Mouse (Mus musculus): ENCODE data around the gene Olfr124. TPM values are rescaled to one million over a fixed set of nuclear protein-coding genes. Genes with fewer than 3 reads are reported as not detected.

Gene Olfr124
- polyA plus RNA-seq (2014; fragmentation: Nextera tagmentation; extraction: Ambion mirVana) = not detected in 2 replicates

DNA sequence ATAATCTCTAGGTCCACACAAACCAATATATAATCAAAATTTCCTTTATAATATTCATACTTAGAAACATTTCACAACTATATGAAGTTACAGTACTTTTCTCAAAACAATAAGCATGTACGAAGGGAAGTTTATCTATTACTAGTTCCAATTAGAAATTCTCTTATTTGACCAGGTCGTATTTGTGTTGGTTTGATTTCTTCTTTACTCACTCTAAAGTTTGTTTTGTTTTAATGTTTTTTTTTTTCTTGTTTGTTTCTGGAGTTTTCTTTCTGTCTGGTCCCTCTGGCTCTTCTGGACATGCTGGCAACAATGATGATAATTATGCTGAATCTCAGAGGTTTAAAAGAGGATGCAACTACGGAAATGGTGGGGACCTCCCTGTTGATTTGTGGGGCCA lies at the start of gene Olfr124:
Gene Olfr124 (plus strand): TSS at position 301 of the 400 bp plus-strand sequence.
- Histone ChIP-seq H3K36me3 (ENCODE audit: control insufficient read depth, insufficient read depth, low read length) (no peaks in the 10 kb centered on the region), H3K4me1 (ENCODE audit: control insufficient read depth, insufficient read depth, low read length) (no peaks in the 10 kb centered on the region), H3K4me3 (ENCODE audit: low read depth, low read length) (no peak within 1 kb of the TSS), H3K4me2 (replicated peaks; ENCODE audit: low read depth, low read length) (no peak within 1 kb of the TSS), H3K9me3 (ENCODE audit: control insufficient read depth, low read depth, low read length) (no peaks in the 10 kb centered on the region), H3K27me3 (ENCODE audit: control insufficient read depth, insufficient read depth, low read length) (no peaks in the 10 kb centered on the region), H3K27ac (ENCODE audit: low read length) (no peak within 1 kb of the TSS), H3K9ac (replicated peaks; ENCODE audit: low read depth, low read length) (no peak within 1 kb of the TSS)
- ATAC-seq (ENCODE audit: insufficient number of reproducible peaks, insufficient read depth, low FRiP score, low read depth) = no peak
- WGBS = 90% methylated on average over 3 of the region's 3 CpGs

DNA sequence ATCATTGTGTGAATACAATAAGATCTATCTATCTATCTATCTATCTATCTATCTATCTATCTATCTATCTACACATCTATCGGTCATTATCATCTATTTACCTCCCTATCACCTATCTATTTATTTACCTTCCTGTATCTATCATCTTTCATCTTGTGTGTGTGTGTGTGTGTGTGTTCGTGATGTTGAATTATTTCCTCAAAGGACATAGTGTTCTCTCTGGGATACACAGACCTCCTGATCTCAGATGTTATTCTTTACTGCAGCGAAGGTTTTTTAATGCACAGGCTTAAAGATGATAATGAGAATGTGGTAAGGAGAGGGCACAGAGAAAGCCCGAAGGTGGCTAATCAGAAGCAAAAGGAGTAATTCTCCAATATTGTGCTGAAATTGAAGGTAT lies 31.4 kb upstream of the Olfr124 start, which contains the start of gene Olfr122:
Gene Olfr122 (plus strand): TSS at position 301 of the 400 bp plus-strand sequence.
- no peaks in the 10 kb centered on the region for H3K27me3 ChIP-seq (ENCODE audit: control insufficient read depth, insufficient read depth, low read length)
- H3K9ac ChIP-seq (replicated peaks; ENCODE audit: low read depth, low read length) = no peak within 1 kb of the TSS
- no peak for ATAC-seq (ENCODE audit: insufficient number of reproducible peaks, insufficient read depth, low FRiP score, low read depth)
- 85% methylated on average over 4 of the region's 4 CpGs for WGBS
- H3K36me3 ChIP-seq (ENCODE audit: control insufficient read depth, insufficient read depth, low read length) = no peaks in the 10 kb centered on the region
- no peak within 1 kb of the TSS for H3K4me3 ChIP-seq (ENCODE audit: low read depth, low read length)
- no peak within 1 kb of the TSS for H3K27ac ChIP-seq (ENCODE audit: low read length)
- no peaks in the 10 kb centered on the region for H3K9me3 ChIP-seq (ENCODE audit: control insufficient read depth, low read depth, low read length)
- no peak within 1 kb of the TSS for H3K4me2 ChIP-seq (replicated peaks; ENCODE audit: low read depth, low read length)
- no peaks in the 10 kb centered on the region for H3K4me1 ChIP-seq (ENCODE audit: control insufficient read depth, insufficient read depth, low read length)

DNA sequence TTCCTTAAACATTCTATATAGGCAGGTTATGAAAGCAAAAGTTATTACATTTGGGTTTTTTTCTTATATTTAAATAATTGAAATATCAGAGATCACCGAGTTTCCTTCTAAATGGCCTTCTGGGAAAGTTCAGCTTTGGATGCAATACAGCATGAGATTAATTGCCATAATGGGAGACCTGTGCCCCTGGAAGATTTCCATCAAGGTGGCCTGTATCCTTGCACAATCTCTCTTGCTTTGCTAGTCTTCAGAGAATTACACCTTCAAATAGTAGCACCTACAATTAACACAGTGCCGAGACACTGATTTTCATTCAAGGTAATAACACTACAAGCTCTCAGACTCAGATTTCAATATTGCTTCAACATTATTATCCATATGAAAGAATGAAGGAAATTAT lies 6.5 kb upstream of the Olfr124 start, which contains the start of gene Olfr123:
Gene Olfr123 (plus strand): TSS at position 301 of the 400 bp plus-strand sequence.
- Histone ChIP-seq H3K27me3 (ENCODE audit: control insufficient read depth, insufficient read depth, low read length) (no peaks in the 10 kb centered on the region), H3K4me3 (ENCODE audit: low read depth, low read length) (no peak within 1 kb of the TSS), H3K4me2 (replicated peaks; ENCODE audit: low read depth, low read length) (no peak within 1 kb of the TSS), H3K4me1 (ENCODE audit: control insufficient read depth, insufficient read depth, low read length) (no peaks in the 10 kb centered on the region), H3K27ac (ENCODE audit: low read length) (no peak within 1 kb of the TSS), H3K36me3 (ENCODE audit: control insufficient read depth, insufficient read depth, low read length) (no peaks in the 10 kb centered on the region), H3K9ac (replicated peaks; ENCODE audit: low read depth, low read length) (no peak within 1 kb of the TSS), H3K9me3 (ENCODE audit: control insufficient read depth, low read depth, low read length) (no peaks in the 10 kb centered on the region)
- no peak for ATAC-seq (ENCODE audit: insufficient number of reproducible peaks, insufficient read depth, low FRiP score, low read depth)
- WGBS = 89% methylated on average over 2 of the region's 2 CpGs

DNA sequence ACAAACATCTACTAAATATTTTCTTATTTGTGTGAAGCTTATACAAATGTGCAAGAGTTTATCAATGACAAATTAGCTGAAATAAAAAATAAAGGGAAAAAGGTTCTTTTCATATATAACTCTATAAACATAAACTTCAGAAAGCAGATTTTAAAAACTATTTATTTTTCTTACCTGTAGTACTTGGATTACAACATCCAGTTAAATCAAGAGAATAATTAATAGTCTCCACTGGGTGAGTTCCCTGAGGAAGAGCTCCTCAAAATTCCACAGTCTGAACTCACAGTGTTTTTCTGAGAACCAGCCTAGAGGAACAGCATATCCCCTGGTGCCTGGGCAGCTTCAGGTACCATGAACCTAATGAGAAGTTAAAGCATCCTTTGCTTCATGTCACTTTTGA lies 33.0 kb downstream of the Olfr124 start, which contains the start of gene Olfr125:
Gene Olfr125 (plus strand): TSS at position 301 of the 400 bp plus-strand sequence.
- Histone ChIP-seq H3K4me2 (replicated peaks; ENCODE audit: low read depth, low read length) (no peak within 1 kb of the TSS), H3K4me3 (ENCODE audit: low read depth, low read length) (no peak within 1 kb of the TSS), H3K36me3 (ENCODE audit: control insufficient read depth, insufficient read depth, low read length) (no peaks in the 10 kb centered on the region), H3K27ac (ENCODE audit: low read length) (no peak within 1 kb of the TSS), H3K4me1 (ENCODE audit: control insufficient read depth, insufficient read depth, low read length) (no peaks in the 10 kb centered on the region), H3K27me3 (ENCODE audit: control insufficient read depth, insufficient read depth, low read length) (no peaks in the 10 kb centered on the region), H3K9me3 (ENCODE audit: control insufficient read depth, low read depth, low read length) (no peaks in the 10 kb centered on the region), H3K9ac (replicated peaks; ENCODE audit: low read depth, low read length) (no peak within 1 kb of the TSS)
- no peak for ATAC-seq (ENCODE audit: insufficient number of reproducible peaks, insufficient read depth, low FRiP score, low read depth)

DNA sequence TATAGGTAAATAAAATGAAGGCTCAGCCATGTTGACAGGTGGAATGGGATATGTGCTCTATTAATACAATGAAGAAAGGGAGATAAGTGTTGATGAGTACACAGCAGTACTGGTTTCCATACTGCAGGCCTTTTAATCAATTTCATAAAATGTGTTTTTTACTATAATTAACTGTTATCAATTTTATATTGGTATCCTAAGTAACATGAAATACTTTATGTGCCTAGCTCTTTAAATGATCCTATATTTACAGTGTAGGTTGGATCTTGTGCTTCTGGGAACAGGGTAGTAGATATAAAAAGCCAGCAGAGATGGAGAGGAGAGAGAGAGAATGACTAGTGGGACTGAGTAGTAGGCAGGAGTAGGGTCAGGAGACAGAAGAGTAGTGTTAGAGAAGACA lies 47.5 kb downstream of the Olfr124 start, which contains the start of gene Olfr126:
Gene Olfr126 (plus strand): TSS at position 301 of the 400 bp plus-strand sequence.
- H3K4me1 ChIP-seq (ENCODE audit: control insufficient read depth, insufficient read depth, low read length) = no peaks in the 10 kb centered on the region
- no peak for ATAC-seq (ENCODE audit: insufficient number of reproducible peaks, insufficient read depth, low FRiP score, low read depth)
- H3K27me3 ChIP-seq (ENCODE audit: control insufficient read depth, insufficient read depth, low read length) = no peaks in the 10 kb centered on the region
- H3K27ac ChIP-seq (ENCODE audit: low read length) = no peak within 1 kb of the TSS
- H3K4me3 ChIP-seq (ENCODE audit: low read depth, low read length) = no peak within 1 kb of the TSS
- H3K36me3 ChIP-seq (ENCODE audit: control insufficient read depth, insufficient read depth, low read length) = no peaks in the 10 kb centered on the region
- H3K4me2 ChIP-seq (replicated peaks; ENCODE audit: low read depth, low read length) = no peak within 1 kb of the TSS
- H3K9ac ChIP-seq (replicated peaks; ENCODE audit: low read depth, low read length) = no peak within 1 kb of the TSS
- H3K9me3 ChIP-seq (ENCODE audit: control insufficient read depth, low read depth, low read length) = no peaks in the 10 kb centered on the region

Other genes with a start within 250 kb of the Olfr124 start
- not detected in 2 replicates for gene Olfr112, start 230.4 kb upstream of the Olfr124 start, polyA plus RNA-seq (2014; fragmentation: Nextera tagmentation; extraction: Ambion mirVana)
- gene Olfr113, start 222.2 kb upstream of the Olfr124 start, polyA plus RNA-seq (2014; fragmentation: Nextera tagmentation; extraction: Ambion mirVana) = not detected in 2 replicates
- not detected in 2 replicates for gene Olfr114, start 207.1 kb upstream of the Olfr124 start, polyA plus RNA-seq (2014; fragmentation: Nextera tagmentation; extraction: Ambion mirVana)
- gene Olfr115, start 172.8 kb upstream of the Olfr124 start, polyA plus RNA-seq (2014; fragmentation: Nextera tagmentation; extraction: Ambion mirVana) = not detected in 2 replicates
- gene Olfr116, start 172.7 kb upstream of the Olfr124 start, polyA plus RNA-seq (2014; fragmentation: Nextera tagmentation; extraction: Ambion mirVana) = not detected in 2 replicates
- not detected in 2 replicates for gene Olfr117, start 136.1 kb upstream of the Olfr124 start, polyA plus RNA-seq (2014; fragmentation: Nextera tagmentation; extraction: Ambion mirVana)
- gene Olfr118, start 132.9 kb upstream of the Olfr124 start, polyA plus RNA-seq (2014; fragmentation: Nextera tagmentation; extraction: Ambion mirVana) = not detected in 2 replicates
- gene Olfr119, start 103.3 kb upstream of the Olfr124 start, polyA plus RNA-seq (2014; fragmentation: Nextera tagmentation; extraction: Ambion mirVana) = not detected in 2 replicates
- not detected in 2 replicates for gene Olfr120, start 78.1 kb upstream of the Olfr124 start, polyA plus RNA-seq (2014; fragmentation: Nextera tagmentation; extraction: Ambion mirVana)
- not detected in 2 replicates for gene Olfr121, start 51.0 kb upstream of the Olfr124 start, polyA plus RNA-seq (2014; fragmentation: Nextera tagmentation; extraction: Ambion mirVana)
- gene Olfr122, start 31.3 kb upstream of the Olfr124 start, polyA plus RNA-seq (2014; fragmentation: Nextera tagmentation; extraction: Ambion mirVana) = not detected in 2 replicates
- not detected in 2 replicates for gene Olfr123, start 6.4 kb upstream of the Olfr124 start, polyA plus RNA-seq (2014; fragmentation: Nextera tagmentation; extraction: Ambion mirVana)
- not detected in 2 replicates for gene Olfr125, start 33.1 kb downstream of the Olfr124 start, polyA plus RNA-seq (2014; fragmentation: Nextera tagmentation; extraction: Ambion mirVana)
- not detected in 2 replicates for gene Olfr126, start 47.6 kb downstream of the Olfr124 start, polyA plus RNA-seq (2014; fragmentation: Nextera tagmentation; extraction: Ambion mirVana)
- gene Olfr127, start 100.5 kb downstream of the Olfr124 start, polyA plus RNA-seq (2014; fragmentation: Nextera tagmentation; extraction: Ambion mirVana) = not detected in 2 replicates
- not detected in 2 replicates for gene Olfr128, start 120.7 kb downstream of the Olfr124 start, polyA plus RNA-seq (2014; fragmentation: Nextera tagmentation; extraction: Ambion mirVana)
- gene Olfr761, start 153.2 kb downstream of the Olfr124 start, polyA plus RNA-seq (2014; fragmentation: Nextera tagmentation; extraction: Ambion mirVana) = not detected in 2 replicates